Mouse (Mus musculus) ES-E14 (cell line): Measurements from ENCODE around the gene Katnb1.

Experiments
- CHD2 ChIP-seq: IDR thresholded peaks from 2 replicates; pipeline ENCODE4 v1.6.1; 2014; ENCODE audit warnings: mild to moderate bottlenecking, low read depth, low read length, inconsistent platforms
- HCFC1 ChIP-seq: IDR thresholded peaks from 2 replicates; pipeline ENCODE4 v1.6.1; 2012; ENCODE audit warnings: low read length, inconsistent platforms, borderline replicate concordance; ENCODE audit not compliant: insufficient read depth
- MAFK ChIP-seq: IDR thresholded peaks from 2 replicates; pipeline ENCODE4 v1.6.1; 2014; ENCODE audit warnings: mild to moderate bottlenecking, low read depth, low read length, inconsistent platforms; ENCODE audit not compliant: insufficient read depth
- ZC3H11A ChIP-seq: IDR thresholded peaks from 2 replicates; pipeline ENCODE4 v1.6.1; 2012; ENCODE audit warnings: low read depth, mild to moderate bottlenecking, inconsistent platforms, low read length, borderline replicate concordance

- TF ChIP-seq ZC3H11A (no peak), CHD2 (no peak), MAFK (no peak), HCFC1 (no peak)
Observed at GRCm38 (mm10) chr8:95134186-95134585, 53.2 kb downstream of the Katnb1 start.
